Mouse (Mus musculus) neural tube, embryonic 13.5 days (tissue): ENCODE measurements at regions not wholly inside any gene's neighbourhood (a gene's known extent, or its start where the extent isn't known, plus 50 kb on each side); places are given as distances from the start of the nearest gene placed in this dataset.

Experiments
- ATAC-seq: fragments of 200-750 bp; cut with Nextera tagmentation; 2 replicates; pipeline ENCODE4 v1.8.0; 2017; ENCODE audit warnings: low read depth, mild to moderate bottlenecking, moderate TSS enrichment, moderate library complexity
- H3K27ac ChIP-seq: fragments of 300-500 bp; sonication (generic); replicated peaks from 2 replicates; pipeline ENCODE4 v1.5.1; 2015; ENCODE audit warnings: moderate library complexity, mild to moderate bottlenecking, inconsistent platforms
- H3K27me3 ChIP-seq: fragments of 300-500 bp; sonication (generic); 2 replicates; pipeline ENCODE4 v1.6.1; 2015; ENCODE audit warnings: mild to moderate bottlenecking, inconsistent platforms
- H3K36me3 ChIP-seq: fragments of 300-500 bp; sonication (generic); 2 replicates; pipeline ENCODE4 v1.6.1; 2015; ENCODE audit warnings: mild to moderate bottlenecking, inconsistent platforms
- H3K4me1 ChIP-seq: fragments of 300-500 bp; sonication (generic); replicated peaks from 2 replicates; pipeline ENCODE4 v1.6.1; 2015; ENCODE audit warnings: inconsistent platforms
- H3K4me2 ChIP-seq: fragments of 300-500 bp; sonication (generic); 2 replicates; pipeline ENCODE4 v1.6.1; 2015; ENCODE audit warnings: inconsistent platforms, mild to moderate bottlenecking, moderate library complexity
- H3K4me3 ChIP-seq: fragments of 300-500 bp; sonication (generic); 2 replicates; pipeline ENCODE4 v1.5.1; 2015; ENCODE audit warnings: mild to moderate bottlenecking, inconsistent platforms
- H3K9ac ChIP-seq: fragments of 300-500 bp; sonication (generic); 2 replicates; pipeline ENCODE4 v1.6.1; 2015; ENCODE audit warnings: moderate library complexity, mild to moderate bottlenecking, inconsistent platforms
- H3K9me3 ChIP-seq: fragments of 300-500 bp; sonication (generic); 2 replicates; pipeline ENCODE4 v1.6.1; 2016; ENCODE audit warnings: inconsistent platforms
- WGBS: fragments of 180-500 bp; shearing (Covaris S2); methylation state at CpG from one replicate; pipeline ENCODE4 v1.1.7; 2015; 5-methylcytosine and 5-hydroxymethylcytosine counted together

DNA sequence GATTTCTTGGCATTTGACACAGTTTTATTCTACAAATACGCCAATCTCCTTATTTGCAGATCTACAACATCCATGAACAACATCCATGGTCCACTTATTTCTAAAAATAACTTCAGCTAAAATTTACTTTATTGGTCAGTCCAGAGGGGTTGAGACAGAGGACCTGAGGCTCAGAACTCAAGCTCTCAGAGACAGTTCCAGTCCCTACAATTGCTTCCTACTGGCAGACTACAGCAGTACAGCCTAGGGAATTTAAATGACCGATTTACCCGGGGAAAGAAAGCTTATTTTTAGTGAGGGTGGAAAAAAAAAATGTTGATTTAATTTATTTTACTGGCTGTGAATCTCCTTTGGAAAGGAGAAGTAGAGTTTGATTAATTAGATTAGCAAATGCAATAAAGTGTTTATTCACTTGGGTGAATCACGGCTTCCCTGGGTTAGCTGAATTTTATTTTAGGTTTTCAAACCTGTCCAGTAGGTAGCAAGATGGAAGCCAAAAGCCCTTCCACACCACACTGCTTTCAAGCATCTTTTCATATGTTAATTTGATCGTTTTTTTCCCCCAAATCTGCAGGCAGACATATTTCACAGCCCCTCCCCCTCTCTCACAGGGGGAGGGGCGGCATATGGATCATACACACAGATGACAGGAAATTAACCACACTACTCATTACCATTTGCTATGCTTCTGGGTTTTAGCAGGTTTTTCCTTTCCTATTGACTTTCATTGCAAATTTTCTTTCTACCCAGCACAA, 143.0 kb downstream of the Sox4 start:
- 0 out of 2 replicates have a peak, but pooled peaks have one; percentile 69 for ATAC-seq

DNA sequence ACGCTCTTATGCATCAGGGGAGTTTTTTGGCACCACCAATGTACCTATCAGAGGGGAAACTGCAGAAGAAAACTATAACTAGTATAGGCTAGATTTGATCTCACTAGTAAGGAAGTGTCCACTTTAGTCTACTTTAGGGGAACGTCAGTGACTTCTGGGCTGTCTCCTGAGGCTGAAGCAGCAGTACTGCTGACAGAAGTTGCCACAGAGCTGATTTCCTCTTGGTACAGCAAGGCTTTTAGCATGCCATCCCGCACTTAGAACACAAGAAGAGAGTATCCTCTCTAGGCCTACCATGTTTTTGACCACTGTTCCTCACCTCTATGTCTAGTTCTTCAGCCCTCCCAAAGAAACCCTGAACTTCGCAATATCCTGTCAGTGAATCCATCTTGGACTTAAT, 148.2 kb downstream of the Sox4 start:
- no peak overlapping the region for H3K9ac ChIP-seq
- H3K27ac ChIP-seq, result no peak overlapping the region
- H3K27me3 ChIP-seq, result no peaks in the 10 kb centered on the region
- peaks cover 37% of the 10 kb centered on the region for H3K4me1 ChIP-seq
- no peak for ATAC-seq
- WGBS, result 61% methylated on average over 4 of the region's 4 CpGs
- H3K4me2 ChIP-seq, result no peak overlapping the region
- H3K36me3 ChIP-seq, result no peaks in the 10 kb centered on the region
- H3K9me3 ChIP-seq, result no peaks in the 10 kb centered on the region
- no peak overlapping the region for H3K4me3 ChIP-seq

More for the DNA sequence above, 143.0 kb downstream of the Sox4 start:
- Histone ChIP-seq H3K27ac (peak overlapping the region; percentile 78), H3K4me1 (peaks cover 52% of the 10 kb centered on the region), H3K9me3 (no peaks in the 10 kb centered on the region), H3K27me3 (no peaks in the 10 kb centered on the region), H3K36me3 (no peaks in the 10 kb centered on the region), H3K9ac (no peak overlapping the region), H3K4me2 (peak overlapping the region; percentile 9), H3K4me3 (no peak overlapping the region)
- WGBS, result 21% methylated on average over 6 of the region's 6 CpGs

DNA sequence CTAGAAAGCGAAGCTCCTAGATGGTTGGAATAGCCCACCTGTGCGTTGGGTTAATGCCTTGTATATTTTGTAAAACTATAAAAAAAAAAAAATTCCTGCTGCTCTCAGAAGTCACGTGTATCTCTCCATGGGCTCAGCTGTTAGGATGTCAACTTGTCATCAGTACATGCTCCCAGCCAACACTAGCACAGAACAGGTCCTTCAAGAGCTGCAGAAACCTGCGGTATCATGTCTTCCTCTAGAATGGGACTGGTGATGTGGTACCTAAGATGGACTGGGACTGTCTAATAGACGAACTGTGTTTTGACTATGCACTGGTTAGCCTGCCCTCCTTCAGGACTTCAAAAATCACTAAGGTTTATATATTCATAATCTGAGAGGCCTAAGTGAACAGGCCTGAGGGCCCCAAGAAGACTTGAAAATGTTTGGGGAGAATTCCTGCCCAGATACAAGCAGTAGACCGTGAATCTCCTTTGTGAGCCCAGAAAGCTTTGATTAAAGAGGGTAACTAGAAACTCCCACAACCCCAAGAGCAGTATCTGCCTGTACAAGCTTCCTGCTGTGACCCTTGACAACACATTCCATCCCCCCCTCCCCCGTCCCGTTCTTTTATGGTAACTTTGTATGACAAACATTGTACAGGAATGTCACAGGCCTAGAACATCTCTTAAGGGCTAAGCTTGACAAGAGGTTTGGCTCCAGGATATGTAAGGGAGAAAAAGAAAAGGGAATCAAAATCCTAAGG, 152.1 kb downstream of the Sox4 start:
- peaks cover 34% of the 10 kb centered on the region for H3K4me1 ChIP-seq
- 41% methylated on average over 8 of the region's 8 CpGs for WGBS
- no peak for ATAC-seq
- H3K27me3 ChIP-seq, result no peaks in the 10 kb centered on the region
- H3K9ac ChIP-seq, result no peak overlapping the region
- no peak overlapping the region for H3K4me3 ChIP-seq
- no peaks in the 10 kb centered on the region for H3K36me3 ChIP-seq
- peak overlapping the region; percentile 19 for H3K27ac ChIP-seq
- H3K4me2 ChIP-seq, result no peak overlapping the region
- no peaks in the 10 kb centered on the region for H3K9me3 ChIP-seq

DNA sequence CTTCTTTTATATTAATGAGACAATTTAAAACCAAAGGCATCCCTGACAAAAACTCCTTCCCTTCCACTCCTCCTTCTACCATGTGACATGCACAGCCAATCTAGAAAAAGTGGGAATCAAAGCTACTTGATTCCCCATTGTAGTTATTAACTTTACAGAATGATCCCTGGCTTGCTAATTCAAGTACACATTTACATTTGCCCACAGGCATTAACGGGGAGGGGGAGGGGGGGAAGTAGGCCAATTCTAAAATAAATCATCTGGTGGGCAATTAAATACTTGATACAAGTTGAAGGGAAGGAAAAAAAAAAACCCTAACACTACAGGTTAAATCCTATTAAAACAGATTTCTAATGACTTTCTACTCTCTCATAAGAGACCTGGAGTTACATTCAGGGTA, 152.8 kb downstream of the Sox4 start:
- no peak overlapping the region for H3K4me2 ChIP-seq
- ATAC-seq, result no peak
- H3K4me3 ChIP-seq, result no peak overlapping the region
- no peak overlapping the region for H3K27ac ChIP-seq
- 18% methylated on average over 1 of the region's 1 CpGs for WGBS
- peaks cover 36% of the 10 kb centered on the region for H3K4me1 ChIP-seq
- no peaks in the 10 kb centered on the region for H3K27me3 ChIP-seq
- H3K9ac ChIP-seq, result no peak overlapping the region
- H3K9me3 ChIP-seq, result no peaks in the 10 kb centered on the region
- no peaks in the 10 kb centered on the region for H3K36me3 ChIP-seq

DNA sequence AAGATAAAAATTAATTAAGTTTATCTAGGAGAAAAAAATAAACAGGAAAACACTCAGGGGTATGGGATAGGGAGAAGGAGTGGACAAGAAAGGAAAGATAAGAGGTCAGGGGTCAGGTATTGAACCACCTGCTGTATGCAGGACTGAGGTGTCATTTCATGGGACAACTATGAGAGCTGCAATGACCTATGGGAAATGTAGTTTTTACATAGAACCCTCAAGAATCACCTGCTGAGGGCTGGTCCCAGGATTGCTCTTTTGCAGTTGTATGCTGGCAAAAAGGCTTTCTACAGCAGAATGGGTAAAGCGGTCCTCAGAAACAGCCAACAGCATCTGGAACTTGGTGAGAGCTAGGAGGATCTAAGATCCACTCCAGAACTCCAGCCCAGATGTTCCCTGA, 154.0 kb downstream of the Sox4 start:
- Histone ChIP-seq H3K9ac (no peak overlapping the region), H3K4me1 (peaks cover 48% of the 10 kb centered on the region), H3K4me3 (no peak overlapping the region), H3K27ac (no peak overlapping the region), H3K27me3 (no peaks in the 10 kb centered on the region), H3K36me3 (no peaks in the 10 kb centered on the region), H3K4me2 (no peak overlapping the region), H3K9me3 (no peaks in the 10 kb centered on the region)
- no peak for ATAC-seq
- 87% methylated on average over 1 of the region's 1 CpGs for WGBS

DNA sequence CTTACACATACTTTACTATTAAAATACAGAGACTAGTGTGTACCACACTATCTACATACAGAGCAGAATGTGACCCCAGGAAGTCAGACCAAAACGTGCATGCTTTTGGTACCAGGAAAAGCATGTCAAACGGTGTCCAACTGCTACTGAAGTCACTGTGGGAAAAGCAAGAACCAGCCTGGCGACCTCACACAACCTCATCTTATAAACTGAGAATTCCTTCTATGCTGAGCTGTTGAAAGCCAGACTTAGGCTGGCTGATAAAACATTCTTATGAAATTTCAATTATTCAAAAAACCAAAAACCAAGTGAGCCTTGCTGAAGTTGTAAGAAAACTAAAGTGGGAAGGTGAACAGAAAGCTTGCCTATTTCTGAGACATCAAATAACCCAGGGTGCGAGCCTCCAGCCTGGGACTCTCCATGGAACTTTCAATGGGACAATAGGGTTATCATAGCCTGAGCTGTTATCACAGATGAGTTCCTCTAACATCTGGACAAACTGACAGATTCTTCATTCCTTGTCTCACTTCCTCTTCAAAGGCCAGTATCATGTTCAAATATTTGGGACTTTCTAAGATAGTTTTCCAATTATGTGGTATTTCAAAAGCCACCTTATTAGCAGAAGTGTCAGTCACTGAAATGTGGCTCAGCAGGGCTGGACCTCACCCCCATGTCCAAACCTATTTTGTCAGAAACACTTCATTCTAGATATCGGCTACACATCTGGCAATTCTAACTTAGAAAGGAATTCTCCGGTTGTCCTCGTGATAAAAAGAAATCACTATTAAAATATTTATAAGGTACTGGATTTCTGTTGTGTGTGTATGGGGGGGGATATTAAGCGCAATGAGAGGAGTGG, 155.7 kb downstream of the Sox4 start:
- 72% methylated on average over 8 of the region's 8 CpGs for WGBS
- H3K9me3 ChIP-seq, result no peaks in the 10 kb centered on the region
- no peaks in the 10 kb centered on the region for H3K36me3 ChIP-seq
- ATAC-seq, result no peak
- H3K4me3 ChIP-seq, result no peak overlapping the region
- no peak overlapping the region for H3K9ac ChIP-seq
- H3K27me3 ChIP-seq, result no peaks in the 10 kb centered on the region
- H3K27ac ChIP-seq, result no peak overlapping the region
- H3K4me2 ChIP-seq, result no peak overlapping the region
- peaks cover 63% of the 10 kb centered on the region for H3K4me1 ChIP-seq

DNA sequence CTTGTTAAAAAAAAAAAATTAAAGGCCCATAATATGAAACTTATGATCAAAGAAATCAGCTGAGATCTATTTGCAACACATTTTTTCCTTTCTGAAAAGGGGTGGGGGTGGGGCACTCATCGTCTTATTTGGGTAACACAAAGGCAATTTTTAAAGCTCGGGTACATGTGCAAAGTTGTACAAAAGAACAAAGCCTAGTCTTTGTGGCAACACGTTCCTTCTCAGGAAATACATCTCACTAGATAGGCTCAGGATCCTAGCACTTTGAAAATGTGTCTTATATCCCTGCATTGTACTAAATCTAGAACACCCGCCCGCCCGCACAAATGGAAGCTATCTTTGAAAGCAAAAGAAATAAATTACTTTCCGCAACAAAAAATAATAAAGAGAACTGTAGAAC, 158.2 kb downstream of the Sox4 start:
- H3K9me3 ChIP-seq, result no peaks in the 10 kb centered on the region
- no peak overlapping the region for H3K27ac ChIP-seq
- H3K27me3 ChIP-seq, result no peaks in the 10 kb centered on the region
- H3K4me1 ChIP-seq, result peaks cover 67% of the 10 kb centered on the region
- no peak for ATAC-seq
- no peak overlapping the region for H3K9ac ChIP-seq
- H3K36me3 ChIP-seq, result no peaks in the 10 kb centered on the region
- WGBS, result 30% methylated on average over 7 of the region's 7 CpGs
- H3K4me2 ChIP-seq, result no peak overlapping the region; the same call in 1 of the 2 replicates
- H3K4me3 ChIP-seq, result no peak overlapping the region

DNA sequence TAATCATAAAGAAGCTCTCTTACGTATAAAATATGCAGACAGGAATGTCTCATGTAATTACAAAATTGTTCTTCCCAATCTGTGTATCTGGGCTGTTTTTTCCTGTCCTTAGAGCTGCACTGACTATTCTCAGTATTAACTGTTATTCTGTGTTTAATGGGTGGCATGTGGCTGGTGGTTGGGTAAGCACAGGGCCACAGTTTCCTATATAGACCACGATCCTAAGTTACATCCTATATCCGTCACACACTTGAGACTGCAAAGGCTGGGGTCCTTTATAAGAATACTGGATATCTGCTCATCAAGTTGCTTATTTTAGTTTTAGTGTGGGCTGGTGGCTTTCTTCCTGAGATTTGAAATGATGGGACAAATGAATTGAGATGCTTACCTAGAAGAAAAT, 159.0 kb downstream of the Sox4 start:
- WGBS, result 63% methylated on average over 3 of the region's 3 CpGs
- Histone ChIP-seq H3K4me2 (no peak overlapping the region), H3K36me3 (no peaks in the 10 kb centered on the region), H3K4me3 (no peak overlapping the region), H3K9me3 (no peaks in the 10 kb centered on the region), H3K9ac (no peak overlapping the region), H3K27me3 (no peaks in the 10 kb centered on the region), H3K27ac (peak overlapping the region; percentile 61; the same call in 1 of the 2 replicates), H3K4me1 (peaks cover 65% of the 10 kb centered on the region)
- no peak for ATAC-seq

DNA sequence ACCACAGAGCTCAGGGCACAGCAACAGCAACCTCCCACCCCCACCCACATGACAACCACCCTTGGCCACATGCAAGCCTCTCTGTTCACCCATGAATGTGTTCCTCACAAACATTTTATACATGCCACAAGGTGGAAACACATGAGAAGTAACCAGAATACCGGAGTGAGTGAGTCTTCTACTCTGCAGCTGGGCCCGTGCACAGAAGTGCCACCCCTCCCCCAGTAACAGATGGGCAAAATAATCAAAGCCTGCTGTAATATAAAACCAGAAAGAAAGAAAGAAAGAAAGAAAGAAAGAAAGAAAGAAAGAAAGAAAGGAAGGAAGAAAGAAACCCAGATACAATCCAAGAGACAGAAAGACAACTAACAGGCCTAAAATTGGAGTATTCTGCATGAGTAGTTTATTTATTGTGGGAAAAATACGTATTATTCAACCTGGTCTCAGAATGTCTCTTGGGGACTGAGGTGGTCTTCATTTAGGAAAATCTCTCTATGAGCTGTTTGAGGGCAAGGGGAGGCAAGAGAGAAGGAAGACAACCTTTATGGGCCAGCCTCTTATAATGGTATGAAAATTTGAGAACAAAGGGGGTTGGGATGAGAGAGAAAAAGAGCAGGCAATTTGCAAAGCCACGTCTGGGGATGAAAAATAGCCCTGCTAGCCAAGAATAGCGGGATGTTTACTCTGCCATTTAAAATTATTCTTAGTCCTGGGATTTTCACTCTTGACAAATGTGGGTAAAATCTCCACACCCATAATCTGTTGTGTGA, 160.2 kb downstream of the Sox4 start:
- Histone ChIP-seq H3K9me3 (no peaks in the 10 kb centered on the region), H3K36me3 (no peaks in the 10 kb centered on the region), H3K4me1 (peaks cover 61% of the 10 kb centered on the region), H3K4me3 (no peak overlapping the region), H3K4me2 (peak overlapping the region; percentile 21), H3K9ac (peak overlapping the region; percentile 41; the same call in 1 of the 2 replicates), H3K27me3 (no peaks in the 10 kb centered on the region), H3K27ac (peak overlapping the region; percentile 83)
- WGBS, result 6% methylated on average over 5 of the region's 5 CpGs
- ATAC-seq, result no peak

DNA sequence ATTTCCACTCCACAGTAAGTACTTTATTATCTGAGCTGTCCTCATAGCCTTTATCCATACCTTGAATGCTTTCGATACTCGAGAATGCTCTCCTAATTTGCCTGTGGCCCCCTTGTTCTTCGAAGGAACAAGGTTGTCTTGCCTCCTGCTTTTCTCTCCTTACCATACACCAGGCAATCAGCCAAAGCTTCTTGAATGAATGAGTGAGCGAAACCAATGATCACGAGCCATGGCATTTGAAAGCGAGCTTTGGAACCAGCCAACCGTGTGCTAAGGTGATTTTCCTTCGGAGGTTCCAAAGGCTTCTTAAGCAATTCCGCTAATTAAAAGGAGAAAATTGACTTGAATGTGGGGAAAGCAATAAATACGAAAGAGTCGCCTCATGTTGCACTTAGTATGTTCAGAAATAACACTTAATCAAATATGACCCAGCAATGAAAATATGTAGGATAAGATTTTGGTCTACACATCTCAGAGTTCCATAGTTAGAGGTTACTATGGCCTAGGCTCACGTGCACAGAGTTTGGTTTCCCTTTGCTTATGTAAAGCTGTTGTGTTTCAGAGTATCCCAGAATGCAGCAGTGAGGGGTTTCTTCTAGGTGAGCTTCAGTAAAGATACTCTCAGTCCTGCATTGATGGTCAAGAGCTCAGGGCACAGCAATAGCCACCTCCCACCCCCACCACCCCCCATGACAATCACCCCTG, 160.9 kb downstream of the Sox4 start:
- Histone ChIP-seq H3K4me1 (peaks cover 63% of the 10 kb centered on the region), H3K9me3 (no peaks in the 10 kb centered on the region), H3K4me2 (no peak overlapping the region), H3K9ac (no peak overlapping the region), H3K4me3 (no peak overlapping the region), H3K27ac (peak overlapping the region; percentile 83), H3K27me3 (no peaks in the 10 kb centered on the region), H3K36me3 (no peaks in the 10 kb centered on the region)
- 40% methylated on average over 12 of the region's 12 CpGs for WGBS
- ATAC-seq, result no peak

DNA sequence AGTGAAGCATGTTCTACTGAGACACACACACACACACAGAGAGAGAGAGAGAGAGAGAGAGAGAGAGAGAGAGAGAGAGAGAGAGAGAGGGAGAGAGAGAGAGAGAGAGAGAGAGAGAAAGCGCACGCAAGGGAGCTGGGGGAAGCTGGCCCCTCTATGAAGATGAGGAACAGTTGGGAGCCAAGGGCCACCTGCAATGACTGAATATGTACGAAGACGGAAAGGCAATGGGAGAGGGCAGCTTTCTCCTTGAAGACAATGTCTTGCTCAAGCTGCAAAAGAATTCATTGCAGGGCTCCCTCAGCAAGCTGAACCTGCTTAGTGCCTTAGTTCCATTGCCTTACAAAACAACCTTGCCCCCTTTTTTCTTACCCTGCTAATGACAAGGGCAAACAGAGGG, 163.1 kb downstream of the Sox4 start:
- Histone ChIP-seq H3K4me3 (no peak overlapping the region), H3K9me3 (no peaks in the 10 kb centered on the region), H3K27ac (no peak overlapping the region), H3K36me3 (no peaks in the 10 kb centered on the region), H3K4me1 (peaks cover 69% of the 10 kb centered on the region), H3K4me2 (no peak overlapping the region), H3K27me3 (no peaks in the 10 kb centered on the region), H3K9ac (no peak overlapping the region)
- no peak for ATAC-seq
- WGBS, result 36% methylated on average over 4 of the region's 4 CpGs
